Mouse (Mus musculus): Measurements from ENCODE around the gene Nmrk2.

Gene Nmrk2

GRCm38 (mm10) chr10:81216810-81217209 lies 15.0 kb upstream of the Nmrk2 start:
- WGBS: 84% methylated on average over 6 of the region's 6 CpGs

- WGBS: 79% methylated on average over 6 of the region's 6 CpGs
These were observed 14.4 kb upstream of the Nmrk2 start for GRCm38 (mm10) chr10:81216260-81216659.

- 97% methylated on average over 5 of the region's 5 CpGs for WGBS
These were observed 8.3 kb upstream of the Nmrk2 start for GRCm38 (mm10) chr10:81210154-81210553.

- 59% methylated on average over 4 of the region's 4 CpGs for WGBS
These were observed 2.3 kb upstream of the Nmrk2 start for GRCm38 (mm10) chr10:81204137-81204536.

GRCm38 (mm10) chr10:81202978-81203720 lies 1.3 kb upstream of the Nmrk2 start:
- WGBS: 68% methylated on average over 8 of the region's 8 CpGs

- 82% methylated on average over 20 of the region's 20 CpGs for whole genome bisulfite sequencing
These were observed 1.1 kb downstream of the Nmrk2 start for GRCm38 (mm10) chr10:81200605-81201287.

GRCm38 (mm10) chr10:81200141-81200540 lies 1.7 kb downstream of the Nmrk2 start:
- 89% methylated on average over 13 of the region's 13 CpGs for WGBS

GRCm38 (mm10) chr10:81198990-81199389 lies 2.9 kb downstream of the Nmrk2 start:
- WGBS: 86% methylated on average over 6 of the region's 6 CpGs

GRCm38 (mm10) chr10:81198230-81198629 lies 3.6 kb downstream of the Nmrk2 start:
- WGBS: under 1% methylated on average over 9 of the region's 9 CpGs

GRCm38 (mm10) chr10:81197305-81197704 lies 4.5 kb downstream of the Nmrk2 start:
- WGBS: 50% methylated on average over 6 of the region's 6 CpGs

- 78% methylated on average over 11 of the region's 11 CpGs for WGBS
These were observed 5.3 kb downstream of the Nmrk2 start for GRCm38 (mm10) chr10:81196470-81197065.

- WGBS: 85% methylated on average over 4 of the region's 4 CpGs
These were observed 6.6 kb downstream of the Nmrk2 start for GRCm38 (mm10) chr10:81195300-81195699.

GRCm38 (mm10) chr10:81193991-81194774 lies 7.7 kb downstream of the Nmrk2 start:
- WGBS: 7% methylated on average over 37 of the region's 37 CpGs

- 4% methylated on average over 19 of the region's 19 CpGs for WGBS
These were observed 8.8 kb downstream of the Nmrk2 start for GRCm38 (mm10) chr10:81192968-81193501.

- WGBS: under 1% methylated on average over 92 of the region's 93 CpGs
These were observed 9.4 kb downstream of the Nmrk2 start for GRCm38 (mm10) chr10:81192270-81192967.

GRCm38 (mm10) chr10:81191342-81191982 lies 10.4 kb downstream of the Nmrk2 start:
- WGBS: 77% methylated on average over 18 of the region's 18 CpGs

- WGBS: 57% methylated on average over 6 of the region's 6 CpGs
These were observed 10.9 kb downstream of the Nmrk2 start for GRCm38 (mm10) chr10:81190912-81191321.

GRCm38 (mm10) chr10:81190236-81190911 lies 11.5 kb downstream of the Nmrk2 start:
- WGBS: 66% methylated on average over 31 of the region's 31 CpGs

- 84% methylated on average over 26 of the region's 26 CpGs for WGBS
These were observed 12.0 kb downstream of the Nmrk2 start for GRCm38 (mm10) chr10:81189821-81190220.

- 90% methylated on average over 9 of the region's 9 CpGs for WGBS
These were observed 14.7 kb downstream of the Nmrk2 start for GRCm38 (mm10) chr10:81187161-81187560.

All from cerebral cortex, adult 2 months (tissue).